Mouse (Mus musculus) MEL (cell line): ENCODE data around the gene Gm5615.

Experiments
- CTCF ChIP-seq, 3 experiments: IDR thresholded peaks in 2 of 3; conservative IDR thresholded peaks in 1 of 3; 2 replicates each; pipeline ENCODE4 v1.5.1; 2011 to 2012; ENCODE audit warnings: low read length in 3 of 3, low read depth in 2 of 3, mild to moderate bottlenecking in 2 of 3, improper control_type of control experiment in 1 of 3, inconsistent platforms in 1 of 3, mixed read lengths in 1 of 3, moderate library complexity in 1 of 3; ENCODE audit not compliant: control insufficient read depth in 1 of 3, insufficient read depth in 1 of 3, poor library complexity in 1 of 3, severe bottlenecking in 1 of 3
- ETS1 ChIP-seq: IDR thresholded peaks from 2 replicates; pipeline ENCODE4 v1.6.1; 2012; ENCODE audit warnings: low read depth, mild to moderate bottlenecking, inconsistent platforms, low read length, improper control_type of control experiment, moderate library complexity
- HCFC1 ChIP-seq: IDR thresholded peaks from 2 replicates; pipeline ENCODE4 v1.6.1; 2012; ENCODE audit warnings: low read depth, mild to moderate bottlenecking, inconsistent platforms, low read length, improper control_type of control experiment, moderate library complexity
- MAX ChIP-seq: IDR thresholded peaks from 2 replicates; pipeline ENCODE4 v1.6.1; 2011; ENCODE audit warnings: low read length, improper control_type of control experiment
- MYC ChIP-seq: IDR thresholded peaks from 2 replicates; pipeline ENCODE4 v1.6.1; 2011; ENCODE audit warnings: low read depth, mild to moderate bottlenecking, low read length, improper control_type of control experiment, moderate library complexity
- POLR2A ChIP-seq, 2 experiments: IDR thresholded peaks; 2 replicates each; pipeline ENCODE4 v1.6.1; 2011 to 2012; ENCODE audit warnings: low read length in 2 of 2, mild to moderate bottlenecking in 2 of 2, control low read depth in 1 of 2, improper control_type of control experiment in 1 of 2, low read depth in 1 of 2, moderate library complexity in 1 of 2; ENCODE audit not compliant: control insufficient read depth in 1 of 2, insufficient read depth in 1 of 2, poor library complexity in 1 of 2
- RAD21 ChIP-seq: IDR thresholded peaks from 2 replicates; pipeline ENCODE4 v1.6.1; 2011; ENCODE audit warnings: mild to moderate bottlenecking, low read depth, low read length, improper control_type of control experiment
- TAL1 ChIP-seq: IDR thresholded peaks from 2 replicates; pipeline ENCODE4 v1.6.1; 2012; ENCODE audit warnings: mild to moderate bottlenecking, inconsistent platforms, low read length, moderate library complexity, mixed read lengths
- TBP ChIP-seq: IDR thresholded peaks from 2 replicates; pipeline ENCODE4 v1.8.0; 2011; ENCODE audit warnings: low read depth, low read length, improper control_type of control experiment
- USF2 ChIP-seq, 2 experiments: IDR thresholded peaks; 2 replicates each; pipeline ENCODE4 v1.6.1; 2011 to 2012; ENCODE audit warnings: improper control_type of control experiment in 2 of 2, low read length in 2 of 2, borderline replicate concordance in 1 of 2, inconsistent platforms in 1 of 2, low read depth in 1 of 2, mild to moderate bottlenecking in 1 of 2; ENCODE audit not compliant: insufficient read depth in 1 of 2
- ZC3H11A ChIP-seq: IDR thresholded peaks from 2 replicates; pipeline ENCODE4 v1.6.1; 2012; ENCODE audit warnings: low read depth, mild to moderate bottlenecking, inconsistent platforms, low read length, improper control_type of control experiment

DNA sequence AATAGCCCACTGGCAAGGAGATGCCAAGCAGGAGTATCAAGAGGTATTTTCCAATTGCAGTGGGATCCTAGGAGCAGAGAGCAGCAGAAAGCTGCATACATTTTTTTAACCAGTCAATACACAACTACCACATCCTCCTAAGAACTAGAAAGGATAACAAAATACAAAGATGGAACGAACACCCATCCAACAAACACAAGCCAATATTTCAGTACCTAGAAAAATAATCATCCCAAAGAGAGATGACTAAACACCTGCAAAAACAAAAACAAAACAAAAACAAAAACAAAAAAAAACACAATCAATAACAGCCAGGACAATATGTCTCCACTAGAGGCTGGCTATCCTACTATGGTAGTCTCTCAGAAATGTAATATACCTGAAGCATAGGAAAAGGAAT, 40.8 kb upstream of the Gm5615 start, which contains the start of gene Gm17689:
- TF ChIP-seq ZC3H11A, result no peak
- TF ChIP-seq TAL1, result no peak
- TF ChIP-seq USF2 (IDR thresholded peaks at IDR 0.05; ENCODE audit: borderline replicate concordance in 1 of 2, insufficient read depth in 1 of 2, low read depth in 1 of 2, low read length in 2 of 2), result no peak
- TF ChIP-seq RAD21, result no peak
- no peak for TF ChIP-seq MYC
- TF ChIP-seq ETS1, result no peak
- TF ChIP-seq TBP, result no peak
- TF ChIP-seq HCFC1, result no peak
- TF ChIP-seq CTCF (IDR thresholded peaks at IDR 0.05 in 2 of 3, conservative IDR thresholded peaks at IDR 0.05 in 1 of 3; ENCODE audit: control insufficient read depth in 1 of 3, insufficient read depth in 1 of 3, low read depth in 2 of 3, low read length in 3 of 3, poor library complexity in 1 of 3, severe bottlenecking in 1 of 3), result no peak
- TF ChIP-seq POLR2A (IDR thresholded peaks at IDR 0.05; ENCODE audit: control insufficient read depth in 1 of 2, insufficient read depth in 1 of 2, low read depth in 1 of 2, low read length in 2 of 2, poor library complexity in 1 of 2), result no peak
- TF ChIP-seq MAX, result no peak
